Mouse (Mus musculus): Measurements from ENCODE around the gene Sh3bgrl2.
"Not testable (repeated sequence)": the region's sequence is repeated elsewhere in the genome, so short reads cannot be mapped to it uniquely, and the experiment has no call there.

Gene Sh3bgrl2

GRCm38 (mm10) chr9:83547830-83548689, at the start of gene Sh3bgrl2:
TSS of gene Sh3bgrl2 (plus strand) at chr9:83548327.
- peak; percentile 69 to 73 for DNase-seq

DNA sequence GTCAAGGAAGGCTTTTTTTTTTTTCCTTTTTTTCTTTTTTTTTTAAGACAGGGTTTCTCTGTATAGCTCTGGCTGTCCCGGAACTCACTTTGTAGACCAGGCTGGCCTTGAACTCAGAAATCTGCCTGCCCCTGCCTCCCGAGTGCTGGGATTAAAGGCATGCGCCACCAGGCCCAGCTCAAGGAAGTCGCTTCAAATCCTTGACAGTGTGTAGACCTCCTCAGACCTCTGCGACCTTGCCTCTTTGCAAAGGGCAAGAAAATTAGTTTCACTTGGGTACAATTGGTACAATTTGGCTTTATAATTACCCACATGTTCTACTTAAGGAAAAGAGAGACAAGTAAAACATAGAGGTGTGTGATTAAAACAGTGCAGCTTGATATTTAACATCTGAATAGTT, 29.0 kb upstream of the Sh3bgrl2 start:
- DNase-seq, result not testable (repeated sequence)

- no peak for DNase-seq
These were observed 28.5 kb upstream of the Sh3bgrl2 start for GRCm38 (mm10) chr9:83519510-83520155.

DNA sequence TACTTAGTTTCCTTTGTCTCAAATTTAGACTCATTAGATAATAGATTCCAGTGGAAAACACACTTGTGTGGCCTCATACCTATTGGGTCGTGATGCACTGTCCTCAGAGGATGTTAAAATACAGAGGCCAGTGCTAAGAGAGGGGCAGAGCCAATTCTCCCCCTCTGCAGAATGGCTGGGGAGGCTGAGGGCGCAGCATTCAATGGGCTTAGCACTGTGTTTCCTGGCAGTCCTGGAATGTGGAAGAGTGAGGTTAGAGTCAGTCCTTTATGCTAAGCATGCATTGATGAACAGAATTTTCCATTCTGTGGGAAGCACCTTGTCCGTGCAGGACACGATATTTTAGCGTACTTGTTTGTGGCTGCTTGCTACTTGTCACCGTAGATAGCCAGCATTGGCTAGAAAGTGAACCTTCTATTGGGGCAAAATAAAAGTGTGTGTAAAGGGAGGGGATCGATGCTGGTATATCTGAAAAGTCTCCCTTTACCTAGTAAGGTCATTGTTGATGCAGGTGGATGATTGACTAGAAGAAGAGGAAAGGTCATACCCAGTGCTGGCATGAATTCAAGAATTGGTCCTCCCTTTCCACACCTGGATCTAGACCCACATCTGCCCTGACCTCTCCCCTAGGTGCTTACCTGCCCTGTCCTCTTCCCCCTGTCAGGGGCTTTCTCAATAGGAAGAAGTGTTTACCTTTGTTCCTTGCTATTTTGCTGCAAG, 20.6 kb upstream of the Sh3bgrl2 start:
- DNase-seq, result no peak

DNA sequence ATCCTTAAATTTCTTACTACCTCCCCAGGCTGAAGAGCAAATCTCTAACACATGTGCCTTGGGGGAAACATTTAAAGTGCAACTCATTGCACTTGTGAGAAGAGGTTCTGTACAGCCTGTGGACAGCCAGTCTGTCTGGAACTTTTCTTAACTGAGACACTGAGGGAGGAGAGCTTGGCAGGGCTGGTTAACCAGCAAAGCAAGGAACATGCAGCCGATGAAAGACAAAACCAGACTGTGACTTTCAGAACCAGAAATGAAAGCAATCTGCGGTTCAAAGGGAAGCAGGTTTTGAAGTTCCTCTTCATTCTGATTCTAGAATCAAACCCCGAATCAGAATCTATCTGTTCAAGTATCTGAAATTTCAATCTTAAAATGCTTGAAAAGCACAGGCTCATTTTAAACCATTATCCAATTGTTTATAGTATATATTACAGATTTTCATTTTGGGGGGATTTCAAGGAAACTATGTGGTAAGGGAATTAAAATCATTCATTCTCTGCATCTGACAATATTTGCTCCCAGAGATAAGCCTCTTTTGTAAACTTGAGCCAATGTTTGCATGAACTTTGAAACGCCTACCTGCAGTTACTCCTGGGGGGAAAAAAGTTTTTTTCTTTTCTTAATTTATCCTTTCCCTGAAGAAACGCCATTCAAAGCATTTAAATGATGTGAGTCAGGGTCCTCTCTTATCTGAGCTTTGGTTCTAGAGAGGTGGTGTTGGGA, 14.9 kb upstream of the Sh3bgrl2 start:
- no peak for DNase-seq

DNA sequence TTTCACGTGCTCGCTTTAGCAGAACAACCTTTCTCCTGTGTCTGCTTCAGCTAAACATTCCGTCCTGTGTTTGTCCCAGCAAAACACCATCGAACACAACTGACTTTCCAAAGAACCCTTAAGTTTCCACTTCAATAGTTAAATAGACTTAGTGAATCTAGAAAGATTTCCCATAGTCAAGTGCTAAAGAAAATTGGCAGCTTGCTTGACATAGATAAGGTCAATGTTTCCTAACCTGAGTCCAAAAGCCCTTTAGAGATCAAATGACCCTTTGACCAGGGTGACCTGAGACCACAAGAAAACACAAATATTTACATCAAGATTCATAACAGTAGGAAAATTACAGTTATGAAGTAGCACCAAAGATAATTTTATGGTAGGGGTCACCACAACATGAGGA, 11.2 kb upstream of the Sh3bgrl2 start:
- DNase-seq, result no peak

GRCm38 (mm10) chr9:83537510-83537909, 10.6 kb upstream of the Sh3bgrl2 start:
- no peak for DNase-seq

- no peak for DNase-seq
These were observed 10.1 kb upstream of the Sh3bgrl2 start for GRCm38 (mm10) chr9:83537921-83538536.

DNA sequence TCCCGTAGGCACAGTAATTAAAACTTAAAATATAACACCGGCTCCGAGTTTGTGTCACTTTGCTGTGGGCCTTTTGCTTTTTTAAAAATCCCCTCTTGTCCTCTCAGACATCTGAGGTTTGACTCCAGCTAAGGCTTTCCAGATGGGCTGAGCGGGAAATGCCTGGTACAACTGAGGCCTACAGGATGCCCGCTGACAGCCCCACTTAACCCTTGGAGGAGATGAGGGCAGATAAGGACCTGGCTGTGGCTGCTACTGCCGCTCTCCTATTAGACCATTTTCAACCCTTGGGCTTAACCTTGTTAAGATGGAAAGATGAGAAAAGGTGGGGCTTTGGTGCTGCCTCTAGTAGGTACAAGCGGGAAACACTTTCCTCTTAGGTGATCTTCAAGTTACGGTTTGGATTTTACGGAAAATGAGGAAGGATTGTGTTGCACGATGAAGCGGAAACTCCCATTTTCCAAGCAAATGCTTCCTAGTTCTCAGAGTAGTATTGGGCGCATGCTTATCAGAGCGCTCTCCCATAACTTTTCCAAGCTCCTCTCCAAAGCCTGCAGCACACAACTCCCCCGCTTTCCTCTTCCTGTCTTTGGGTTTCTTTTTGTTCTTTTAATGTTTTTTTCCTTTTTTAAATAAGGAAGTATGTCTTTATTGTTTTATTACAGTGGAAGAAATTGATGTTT, 8.2 kb upstream of the Sh3bgrl2 start:
- no peak for DNase-seq

DNA sequence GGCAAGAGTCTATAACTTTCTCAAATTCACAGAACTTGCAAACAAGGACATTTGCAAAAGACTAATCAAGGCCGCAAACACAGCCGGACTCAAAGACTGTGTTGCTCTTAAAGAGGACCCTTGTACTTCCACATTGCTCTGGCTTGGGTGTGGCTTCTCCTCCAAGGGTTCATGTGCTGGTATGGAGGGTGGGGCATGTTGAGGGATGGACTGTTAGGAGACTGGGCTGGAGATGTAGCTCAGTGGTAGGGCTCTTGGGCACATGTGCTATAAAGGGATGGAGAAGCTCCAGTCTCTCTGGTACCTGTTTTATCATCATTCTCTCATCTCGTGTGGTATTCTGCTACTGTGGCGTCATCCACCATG, 7.7 kb upstream of the Sh3bgrl2 start:
- DNase-seq, result no peak

- DNase-seq, result no peak
These were observed 7.2 kb upstream of the Sh3bgrl2 start for GRCm38 (mm10) chr9:83540975-83541374.

DNA sequence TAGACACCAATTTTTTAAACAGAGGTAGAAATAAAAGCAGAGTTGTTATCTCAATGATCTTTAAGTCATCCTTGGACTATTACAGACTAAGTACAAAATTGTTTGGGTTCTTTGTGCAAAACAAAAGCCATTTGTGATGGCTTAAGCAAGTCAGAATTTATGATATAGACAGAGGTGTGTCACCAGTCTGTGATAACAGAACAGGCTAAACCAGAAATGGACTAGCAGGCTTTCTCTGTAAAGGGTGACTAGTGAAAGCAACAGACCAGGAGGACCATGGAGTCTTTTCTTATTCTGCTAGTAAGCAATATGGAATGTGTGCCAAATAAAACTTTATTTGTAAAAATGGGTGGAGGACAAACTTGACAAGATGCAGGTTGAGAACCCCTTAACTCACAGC, 2.9 kb upstream of the Sh3bgrl2 start:
- no peak for DNase-seq

GRCm38 (mm10) chr9:83546316-83546715, 1.8 kb upstream of the Sh3bgrl2 start:
- no peak for DNase-seq

GRCm38 (mm10) chr9:83547229-83547628, 898 bp upstream of the Sh3bgrl2 start:
- no peak for DNase-seq

GRCm38 (mm10) chr9:83549866-83550265, 1.7 kb downstream of the Sh3bgrl2 start:
- no peak for DNase-seq

- DNase-seq, result no peak
These were observed 3.0 kb downstream of the Sh3bgrl2 start for GRCm38 (mm10) chr9:83551116-83551515.

DNA sequence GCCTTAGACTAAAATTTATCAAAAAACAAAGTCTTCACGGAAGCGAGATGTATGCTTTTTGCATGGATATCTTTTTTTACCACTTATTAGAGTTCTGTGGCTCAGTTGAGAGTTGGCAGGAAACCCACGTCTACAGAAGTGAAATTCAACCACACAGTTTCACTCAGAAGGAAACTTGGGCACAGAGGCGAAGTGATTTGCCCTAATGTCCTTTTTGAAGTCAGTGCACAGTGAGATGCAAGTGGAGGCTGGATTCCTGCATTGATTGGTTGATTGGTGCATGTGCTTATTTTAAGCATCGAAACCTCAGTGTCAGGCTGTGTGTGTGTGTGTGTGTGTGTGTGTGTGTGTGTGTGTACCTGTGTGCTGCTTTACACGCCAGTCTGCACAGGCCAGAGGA, 3.5 kb downstream of the Sh3bgrl2 start:
- DNase-seq, result no peak

- no peak for DNase-seq
These were observed 7.5 kb downstream of the Sh3bgrl2 start for GRCm38 (mm10) chr9:83555580-83555979.

GRCm38 (mm10) chr9:83556236-83556635, 8.1 kb downstream of the Sh3bgrl2 start:
- no peak for DNase-seq

GRCm38 (mm10) chr9:83556780-83557771, 8.9 kb downstream of the Sh3bgrl2 start:
- DNase-seq, result no peak

DNA sequence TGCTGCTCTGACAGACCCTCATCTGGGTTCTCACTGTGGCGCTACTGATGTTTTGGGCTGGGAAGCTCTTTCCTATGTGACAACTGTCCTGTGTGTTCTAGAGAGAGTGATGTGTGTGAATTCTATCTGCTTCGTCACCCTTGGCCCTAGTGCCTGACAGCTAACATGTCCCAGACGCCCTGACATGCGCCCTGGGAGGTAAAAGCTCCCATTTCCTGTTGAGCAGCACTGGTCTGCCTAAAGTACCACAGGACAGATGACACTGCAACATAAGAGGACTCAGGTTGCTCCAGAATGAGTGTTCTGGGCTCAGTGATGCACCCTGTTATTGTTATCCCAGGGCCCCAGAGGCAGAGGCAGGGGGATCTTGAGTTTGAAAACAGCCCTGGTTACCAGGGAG, 12.5 kb downstream of the Sh3bgrl2 start:
- DNase-seq, result no peak
